Mouse (Mus musculus): ENCODE results near the gene Spata46. TPM values are rescaled to one million over a fixed set of nuclear protein-coding genes. Genes with fewer than 3 reads are reported as not detected.

Gene Spata46
- not detected in 2 replicates for total RNA-seq (2014; fragmentation: Nextera tagmentation)
- total RNA-seq (2017), result not detected in 2 replicates
- not detected in 2 replicates for polyA plus RNA-seq (2012)

- no peaks in the 10 kb centered on the region for H3K36me3 ChIP-seq (replicated peaks)
- TF ChIP-seq POLR2AphosphoS5 (IDR thresholded peaks at IDR 0.05; ENCODE audit: insufficient replicate concordance, low read depth, low read length) (no peak), GATA2 (IDR thresholded peaks at IDR 0.05; ENCODE audit: borderline replicate concordance, low read depth, low read length) (no peak), TAL1 (conservative IDR thresholded peaks at IDR 0.05; ENCODE audit: low read depth, low read length) (no peak), GATA1 (IDR thresholded peaks at IDR 0.05; ENCODE audit: borderline replicate concordance, low read length) (no peak)
- no peaks in the 10 kb centered on the region for H3K9me3 ChIP-seq (replicated peaks)
- ATAC-seq (ENCODE audit: extremely low read depth, insufficient number of reproducible peaks, low FRiP score, poor library complexity, severe bottlenecking), result no peak
- H3K4me3 ChIP-seq (ENCODE audit: low read depth, low read length), result no peak within 1 kb of the TSS
- H3K27me3 ChIP-seq (ENCODE audit: insufficient read depth, low read length), result no peaks in the 10 kb centered on the region
- H3K4me1 ChIP-seq (ENCODE audit: insufficient read depth, low read depth, low read length), result no peaks in the 10 kb centered on the region
- DNase-seq (ENCODE audit: low spot score), result no peak
Measured at GRCm38 (mm10) chr1:170308503-170308902, at the start of gene Spata46. Spata46 (plus strand) TSS chr1:170308803.

GRCm38 (mm10) chr1:170270281-170270680, 38.3 kb upstream of the Spata46 start:
- no peak for ATAC-seq (ENCODE audit: extremely low read depth, insufficient number of reproducible peaks, low FRiP score, poor library complexity, severe bottlenecking)
- TF ChIP-seq GATA2 (IDR thresholded peaks at IDR 0.05; ENCODE audit: borderline replicate concordance, low read depth, low read length) (no peak), TAL1 (conservative IDR thresholded peaks at IDR 0.05; ENCODE audit: low read depth, low read length) (no peak), GATA1 (IDR thresholded peaks at IDR 0.05; ENCODE audit: borderline replicate concordance, low read length) (no peak), CTCF (IDR thresholded peaks at IDR 0.05; ENCODE audit: low read depth, low read length) (no peak), POLR2AphosphoS5 (IDR thresholded peaks at IDR 0.05; ENCODE audit: insufficient replicate concordance, low read depth, low read length) (no peak)
- H3K27me3 ChIP-seq (ENCODE audit: insufficient read depth, low read length), result 0 out of 2 replicates have a peak, but pooled peaks cover 8% of the 10 kb centered on the region
- H3K4me3 ChIP-seq (ENCODE audit: low read depth, low read length), result no peak overlapping the region
- DNase-seq (ENCODE audit: low spot score), result no peak
- H3K4me1 ChIP-seq (ENCODE audit: insufficient read depth, low read depth, low read length), result no peaks in the 10 kb centered on the region
- H3K36me3 ChIP-seq (replicated peaks), result no peaks in the 10 kb centered on the region
- no peaks in the 10 kb centered on the region for H3K9me3 ChIP-seq (replicated peaks)

GRCm38 (mm10) chr1:170270696-170271095, 37.9 kb upstream of the Spata46 start:
- H3K27me3 ChIP-seq (ENCODE audit: insufficient read depth, low read length), result 0 out of 2 replicates have a peak, but pooled peaks cover 8% of the 10 kb centered on the region
- no peak for TF ChIP-seq GATA1 (IDR thresholded peaks at IDR 0.05; ENCODE audit: borderline replicate concordance, low read length)
- no peak for TF ChIP-seq CTCF (IDR thresholded peaks at IDR 0.05; ENCODE audit: low read depth, low read length)
- no peak for TF ChIP-seq GATA2 (IDR thresholded peaks at IDR 0.05; ENCODE audit: borderline replicate concordance, low read depth, low read length)
- TF ChIP-seq TAL1 (conservative IDR thresholded peaks at IDR 0.05; ENCODE audit: low read depth, low read length), result no peak
- no peak for TF ChIP-seq POLR2AphosphoS5 (IDR thresholded peaks at IDR 0.05; ENCODE audit: insufficient replicate concordance, low read depth, low read length)
- H3K9me3 ChIP-seq (replicated peaks), result no peaks in the 10 kb centered on the region
- H3K36me3 ChIP-seq (replicated peaks), result no peaks in the 10 kb centered on the region
- no peak overlapping the region for H3K4me3 ChIP-seq (ENCODE audit: low read depth, low read length)
- DNase-seq (ENCODE audit: low spot score) (no peak), ATAC-seq (ENCODE audit: extremely low read depth, insufficient number of reproducible peaks, low FRiP score, poor library complexity, severe bottlenecking) (no peak)
- no peaks in the 10 kb centered on the region for H3K4me1 ChIP-seq (ENCODE audit: insufficient read depth, low read depth, low read length)

GRCm38 (mm10) chr1:170273252-170273651, 35.4 kb upstream of the Spata46 start:
- Histone ChIP-seq H3K9me3 (replicated peaks) (no peaks in the 10 kb centered on the region), H3K4me3 (ENCODE audit: low read depth, low read length) (no peak overlapping the region), H3K27me3 (ENCODE audit: insufficient read depth, low read length) (0 out of 2 replicates have a peak, but pooled peaks cover 8% of the 10 kb centered on the region), H3K4me1 (ENCODE audit: insufficient read depth, low read depth, low read length) (no peaks in the 10 kb centered on the region), H3K36me3 (replicated peaks) (no peaks in the 10 kb centered on the region)
- ATAC-seq (ENCODE audit: extremely low read depth, insufficient number of reproducible peaks, low FRiP score, poor library complexity, severe bottlenecking) (no peak), DNase-seq (ENCODE audit: low spot score) (no peak)
- TF ChIP-seq TAL1 (conservative IDR thresholded peaks at IDR 0.05; ENCODE audit: low read depth, low read length) (no peak), CTCF (IDR thresholded peaks at IDR 0.05; ENCODE audit: low read depth, low read length) (no peak), GATA1 (IDR thresholded peaks at IDR 0.05; ENCODE audit: borderline replicate concordance, low read length) (no peak), GATA2 (IDR thresholded peaks at IDR 0.05; ENCODE audit: borderline replicate concordance, low read depth, low read length) (no peak), POLR2AphosphoS5 (IDR thresholded peaks at IDR 0.05; ENCODE audit: insufficient replicate concordance, low read depth, low read length) (no peak)

GRCm38 (mm10) chr1:170277016-170277415, 31.6 kb upstream of the Spata46 start, which contains the start of gene Sh2d1b1:
Sh2d1b1 (plus strand) TSS chr1:170277320.
- TF ChIP-seq POLR2AphosphoS5 (IDR thresholded peaks at IDR 0.05; ENCODE audit: insufficient replicate concordance, low read depth, low read length) (no peak), GATA1 (IDR thresholded peaks at IDR 0.05; ENCODE audit: borderline replicate concordance, low read length) (no peak), GATA2 (IDR thresholded peaks at IDR 0.05; ENCODE audit: borderline replicate concordance, low read depth, low read length) (no peak), TAL1 (conservative IDR thresholded peaks at IDR 0.05; ENCODE audit: low read depth, low read length) (no peak), CTCF (IDR thresholded peaks at IDR 0.05; ENCODE audit: low read depth, low read length) (no peak)
- peaks cover 7% of the 10 kb centered on the region; the same call in 1 of the 2 replicates for H3K27me3 ChIP-seq (ENCODE audit: insufficient read depth, low read length)
- DNase-seq (ENCODE audit: low spot score) (no peak), ATAC-seq (ENCODE audit: extremely low read depth, insufficient number of reproducible peaks, low FRiP score, poor library complexity, severe bottlenecking) (no peak)
- H3K4me3 ChIP-seq (ENCODE audit: low read depth, low read length), result no peak within 1 kb of the TSS
- H3K36me3 ChIP-seq (replicated peaks), result no peaks in the 10 kb centered on the region
- H3K4me1 ChIP-seq (ENCODE audit: insufficient read depth, low read depth, low read length), result no peaks in the 10 kb centered on the region
- H3K9me3 ChIP-seq (replicated peaks), result no peaks in the 10 kb centered on the region

GRCm38 (mm10) chr1:170282415-170283129, 26.0 kb upstream of the Spata46 start:
- ATAC-seq (ENCODE audit: extremely low read depth, insufficient number of reproducible peaks, low FRiP score, poor library complexity, severe bottlenecking), result no peak
- Histone ChIP-seq H3K4me1 (ENCODE audit: insufficient read depth, low read depth, low read length) (no peaks in the 10 kb centered on the region), H3K9me3 (replicated peaks) (no peaks in the 10 kb centered on the region), H3K27me3 (ENCODE audit: insufficient read depth, low read length) (peaks cover 3% of the 10 kb centered on the region; the same call in 1 of the 2 replicates), H3K36me3 (replicated peaks) (no peaks in the 10 kb centered on the region), H3K4me3 (ENCODE audit: low read depth, low read length) (no peak overlapping the region)
- TF ChIP-seq TAL1 (conservative IDR thresholded peaks at IDR 0.05; ENCODE audit: low read depth, low read length) (no peak), POLR2AphosphoS5 (IDR thresholded peaks at IDR 0.05; ENCODE audit: insufficient replicate concordance, low read depth, low read length) (no peak), GATA1 (IDR thresholded peaks at IDR 0.05; ENCODE audit: borderline replicate concordance, low read length) (no peak), GATA2 (IDR thresholded peaks at IDR 0.05; ENCODE audit: borderline replicate concordance, low read depth, low read length) (no peak), CTCF (IDR thresholded peaks at IDR 0.05; ENCODE audit: low read depth, low read length) (no peak)
- DNase-seq (ENCODE audit: low spot score), result no peak
